Mouse (Mus musculus) ES-E14 (cell line): Measurements from ENCODE around the gene Ncf1.

Experiments
- CHD2 ChIP-seq: IDR thresholded peaks from 2 replicates; pipeline ENCODE4 v1.6.1; 2014; ENCODE audit warnings: mild to moderate bottlenecking, low read depth, low read length, inconsistent platforms
- ZC3H11A ChIP-seq: IDR thresholded peaks from 2 replicates; pipeline ENCODE4 v1.6.1; 2012; ENCODE audit warnings: low read depth, mild to moderate bottlenecking, inconsistent platforms, low read length, borderline replicate concordance

DNA sequence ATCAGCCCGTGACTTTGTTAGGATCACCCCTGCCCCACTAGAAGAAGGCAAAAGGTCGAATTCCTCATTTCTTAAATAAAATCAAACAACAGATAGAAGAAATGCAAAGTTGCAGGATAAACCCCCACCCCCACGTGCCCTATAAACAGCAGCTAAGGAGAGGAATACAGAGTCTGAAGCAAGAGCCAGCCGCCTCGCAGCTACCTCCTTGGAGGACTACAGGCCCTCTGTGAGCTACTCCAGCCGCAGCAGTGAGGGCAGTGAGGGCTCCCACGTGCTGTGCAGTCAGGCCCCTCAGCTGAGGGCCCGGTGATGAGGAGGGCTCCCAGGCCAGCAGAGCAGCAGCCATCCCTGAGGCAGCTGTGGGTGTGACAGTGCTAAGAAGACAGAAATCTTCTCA lies 44.3 kb upstream of the Ncf1 start:
- TF ChIP-seq CHD2: no peak
- TF ChIP-seq ZC3H11A: no peak
